Mouse (Mus musculus): ENCODE measurements around the gene Fbp1. TPM values are rescaled to one million over a fixed set of nuclear protein-coding genes. Genes with fewer than 3 reads are reported as not detected.

The Fbp1 gene
- total and polyA plus RNA-seq, 2 experiments from 2014 or later = 0.18 to 1.2 TPM

DNA sequence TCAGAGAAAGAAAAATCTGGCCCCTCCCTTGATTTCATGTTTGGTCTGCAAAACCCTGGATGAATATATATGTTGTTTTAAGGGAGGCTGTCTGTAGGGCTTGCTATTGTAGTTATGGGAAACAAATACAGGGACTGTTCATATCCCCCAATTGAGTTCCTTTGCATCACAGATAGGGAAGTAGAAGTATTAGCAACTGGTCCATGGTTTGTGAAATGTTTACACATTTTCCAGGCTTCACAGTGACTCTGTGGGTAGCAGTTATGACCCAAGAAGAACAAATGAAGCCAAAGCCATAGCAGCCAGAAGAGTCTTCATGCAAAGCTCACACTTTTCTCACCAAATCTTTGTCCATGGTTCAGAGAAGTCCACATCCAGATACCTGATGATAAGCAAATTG, 13.1 kb upstream of the Fbp1 start:
- no peaks in the 10 kb centered on the region for H3K9me3 ChIP-seq (replicated peaks; ENCODE audit: control insufficient read depth, low read length)
- H3K27me3 ChIP-seq (ENCODE audit: control insufficient read depth, insufficient read depth, low read length) = no peaks in the 10 kb centered on the region
- H3K4me3 ChIP-seq (ENCODE audit: low read depth, low read length) = no peak overlapping the region
- H3K27ac ChIP-seq (ENCODE audit: low read depth) = no peak overlapping the region
- no peak overlapping the region for H3K4me2 ChIP-seq (ENCODE audit: low read depth, low read length)
- ATAC-seq (ENCODE audit: insufficient read depth, low read depth) (no peak), DNase-seq (ENCODE audit: low spot score) (no peak)
- TF ChIP-seq EP300 (IDR thresholded peaks at IDR 0.05; ENCODE audit: low read depth) = no peak
- no peak for TF ChIP-seq CTCF (IDR thresholded peaks at IDR 0.05; ENCODE audit: low read depth)
- no peaks in the 10 kb centered on the region for H3K36me3 ChIP-seq (replicated peaks; ENCODE audit: control insufficient read depth, insufficient read depth, low read length)
- no peaks in the 10 kb centered on the region for H3K4me1 ChIP-seq (ENCODE audit: control insufficient read depth, insufficient read depth)
- no peak overlapping the region for H3K9ac ChIP-seq (replicated peaks; ENCODE audit: low read depth, low read length)

DNA sequence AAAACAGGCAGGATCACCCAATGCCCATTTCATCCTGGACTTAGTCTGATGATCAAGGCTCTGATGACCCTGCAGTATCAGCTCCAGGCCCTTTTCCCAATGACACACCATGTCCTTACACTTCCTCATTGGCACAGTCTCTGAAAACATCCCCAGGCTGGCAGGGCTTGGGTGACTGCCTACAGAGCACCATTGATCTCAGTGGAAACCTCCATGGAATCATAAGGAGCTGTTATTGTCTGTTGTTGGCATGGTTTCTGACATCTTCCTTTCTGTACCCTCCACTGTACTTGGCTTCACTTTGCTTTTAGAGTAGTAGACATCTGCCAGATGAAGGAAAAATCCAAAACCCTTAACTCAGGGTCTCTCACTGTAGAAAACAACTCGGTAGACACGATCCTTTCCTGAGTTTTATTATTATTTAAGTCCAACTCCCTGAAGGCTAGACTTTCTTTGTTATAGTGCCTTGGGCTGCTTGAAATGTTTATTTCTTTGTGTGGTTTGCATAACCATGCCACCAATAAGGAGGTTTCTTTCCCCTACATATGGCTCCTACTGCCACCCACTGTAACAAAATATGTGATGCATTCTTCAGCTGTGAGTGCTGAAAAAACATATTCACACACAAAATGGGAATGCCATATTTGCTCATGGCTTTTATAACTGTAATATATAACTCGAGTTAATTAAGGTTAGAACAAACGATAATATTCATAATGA, 10.0 kb upstream of the Fbp1 start:
- H3K27me3 ChIP-seq (ENCODE audit: control insufficient read depth, insufficient read depth, low read length) = no peaks in the 10 kb centered on the region
- H3K27ac ChIP-seq (ENCODE audit: low read depth) = no peak overlapping the region
- 81% methylated on average over 4 of the region's 4 CpGs for WGBS
- TF ChIP-seq CTCF (IDR thresholded peaks at IDR 0.05; ENCODE audit: low read depth) (no peak), EP300 (IDR thresholded peaks at IDR 0.05; ENCODE audit: low read depth) (no peak)
- no peak for DNase-seq (ENCODE audit: low spot score)
- no peak overlapping the region for H3K4me2 ChIP-seq (ENCODE audit: low read depth, low read length)
- H3K4me1 ChIP-seq (ENCODE audit: control insufficient read depth, insufficient read depth) = no peaks in the 10 kb centered on the region
- no peaks in the 10 kb centered on the region for H3K9me3 ChIP-seq (replicated peaks; ENCODE audit: control insufficient read depth, low read length)
- H3K9ac ChIP-seq (replicated peaks; ENCODE audit: low read depth, low read length) = no peak overlapping the region
- ATAC-seq (ENCODE audit: insufficient read depth, low read depth) = no peak
- H3K36me3 ChIP-seq (replicated peaks; ENCODE audit: control insufficient read depth, insufficient read depth, low read length) = no peaks in the 10 kb centered on the region
- H3K4me3 ChIP-seq (ENCODE audit: low read depth, low read length) = no peak overlapping the region

DNA sequence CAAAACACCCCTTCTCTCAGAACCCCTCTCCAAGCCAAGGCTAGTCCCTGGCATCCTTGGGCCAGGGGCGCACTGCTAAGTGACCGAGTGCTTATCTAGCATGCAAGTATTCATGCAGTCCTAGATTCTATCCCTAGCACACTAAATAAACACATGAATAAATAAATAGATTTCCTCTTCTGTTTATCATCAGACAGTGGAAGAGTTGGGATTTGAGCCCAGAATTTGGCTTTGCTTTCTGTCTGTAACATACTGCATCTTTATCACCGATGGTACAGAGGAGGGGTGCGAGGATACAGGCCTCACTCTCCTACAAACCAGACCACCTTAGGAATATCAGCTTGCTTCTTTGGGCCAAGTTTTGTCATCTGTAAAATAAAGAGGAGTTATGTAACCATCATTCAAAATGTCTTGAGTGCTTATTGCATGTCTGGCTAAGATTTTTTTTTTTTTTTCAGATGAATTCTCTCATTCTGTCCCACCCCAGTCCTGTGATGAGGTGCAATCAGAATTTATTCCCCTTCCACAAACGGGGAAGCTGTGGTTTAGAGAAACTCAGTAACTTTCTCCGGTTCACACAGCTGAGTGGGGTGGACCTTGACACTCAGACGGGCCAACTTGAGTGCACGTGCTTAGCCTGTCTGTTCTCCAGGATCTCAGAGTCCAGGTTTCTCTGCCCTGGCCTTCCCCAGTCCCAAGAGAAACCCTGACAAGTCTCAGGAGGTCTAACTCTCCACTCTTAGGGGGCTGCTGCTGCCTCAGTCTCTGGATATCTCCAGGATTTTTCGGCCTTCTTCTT, 5.2 kb upstream of the Fbp1 start:
- ATAC-seq (ENCODE audit: insufficient read depth, low read depth) = no peak
- no peak overlapping the region for H3K27ac ChIP-seq (ENCODE audit: low read depth)

GRCm38 (mm10) chr13:62889311-62889710, 1.2 kb upstream of the Fbp1 start:
- ATAC-seq (ENCODE audit: insufficient read depth, low read depth) (no peak), DNase-seq (ENCODE audit: low spot score) (no peak)
- H3K36me3 ChIP-seq (replicated peaks; ENCODE audit: control insufficient read depth, insufficient read depth, low read length) = no peaks in the 10 kb centered on the region
- no peak overlapping the region for H3K4me3 ChIP-seq (ENCODE audit: low read depth, low read length)
- no peak overlapping the region for H3K27ac ChIP-seq (ENCODE audit: low read depth)
- TF ChIP-seq EP300 (IDR thresholded peaks at IDR 0.05; ENCODE audit: low read depth) (no peak), CTCF (IDR thresholded peaks at IDR 0.05; ENCODE audit: low read depth) (no peak)
- WGBS = 65% methylated on average over 2 of the region's 2 CpGs
- H3K4me2 ChIP-seq (ENCODE audit: low read depth, low read length) = no peak overlapping the region
- H3K9ac ChIP-seq (replicated peaks; ENCODE audit: low read depth, low read length) = no peak overlapping the region
- H3K4me1 ChIP-seq (ENCODE audit: control insufficient read depth, insufficient read depth) = 0 out of 2 replicates have a peak, but pooled peaks cover 2% of the 10 kb centered on the region
- H3K27me3 ChIP-seq (ENCODE audit: control insufficient read depth, insufficient read depth, low read length) = peaks cover 17% of the 10 kb centered on the region
- 0 out of 2 replicates have a peak, but pooled peaks cover 4% of the 10 kb centered on the region for H3K9me3 ChIP-seq (replicated peaks; ENCODE audit: control insufficient read depth, low read length)

More for the DNA sequence above, 5.2 kb upstream of the Fbp1 start:
- Histone ChIP-seq H3K9ac (replicated peaks; ENCODE audit: low read depth, low read length) (no peak overlapping the region), H3K4me1 (ENCODE audit: control insufficient read depth, insufficient read depth) (0 out of 2 replicates have a peak, but pooled peaks cover 1% of the 10 kb centered on the region), H3K4me3 (ENCODE audit: low read depth, low read length) (no peak overlapping the region), H3K27me3 (ENCODE audit: control insufficient read depth, insufficient read depth, low read length) (peaks cover 5% of the 10 kb centered on the region), H3K9me3 (replicated peaks; ENCODE audit: control insufficient read depth, low read length) (0 out of 2 replicates have a peak, but pooled peaks cover 4% of the 10 kb centered on the region), H3K4me2 (ENCODE audit: low read depth, low read length) (no peak overlapping the region), H3K36me3 (replicated peaks; ENCODE audit: control insufficient read depth, insufficient read depth, low read length) (no peaks in the 10 kb centered on the region)
- DNase-seq (ENCODE audit: low spot score) = no peak
- 69% methylated on average over 9 of the region's 9 CpGs for WGBS
- no peak for TF ChIP-seq CTCF (IDR thresholded peaks at IDR 0.05; ENCODE audit: low read depth)
- TF ChIP-seq EP300 (IDR thresholded peaks at IDR 0.05; ENCODE audit: low read depth) = no peak

GRCm38 (mm10) chr13:62884536-62884935, 3.5 kb downstream of the Fbp1 start:
- H3K27ac ChIP-seq (ENCODE audit: low read depth) = no peak overlapping the region
- TF ChIP-seq CTCF (IDR thresholded peaks at IDR 0.05; ENCODE audit: low read depth) = no peak
- TF ChIP-seq EP300 (IDR thresholded peaks at IDR 0.05; ENCODE audit: low read depth) = no peak
- H3K4me1 ChIP-seq (ENCODE audit: control insufficient read depth, insufficient read depth) = 0 out of 2 replicates have a peak, but pooled peaks cover 2% of the 10 kb centered on the region
- 73% methylated on average over 3 of the region's 3 CpGs for WGBS
- no peak overlapping the region for H3K9ac ChIP-seq (replicated peaks; ENCODE audit: low read depth, low read length)
- no peaks in the 10 kb centered on the region for H3K9me3 ChIP-seq (replicated peaks; ENCODE audit: control insufficient read depth, low read length)
- no peak overlapping the region for H3K4me2 ChIP-seq (ENCODE audit: low read depth, low read length)
- H3K36me3 ChIP-seq (replicated peaks; ENCODE audit: control insufficient read depth, insufficient read depth, low read length) = no peaks in the 10 kb centered on the region
- H3K4me3 ChIP-seq (ENCODE audit: low read depth, low read length) = no peak overlapping the region
- peaks cover 17% of the 10 kb centered on the region for H3K27me3 ChIP-seq (ENCODE audit: control insufficient read depth, insufficient read depth, low read length)
- DNase-seq (ENCODE audit: low spot score) (no peak), ATAC-seq (ENCODE audit: insufficient read depth, low read depth) (no peak)

Measured in heart, postnatal 0 days (tissue).